Mouse (Mus musculus): ENCODE measurements around the gene Naa60. TPM values are rescaled to one million over a fixed set of nuclear protein-coding genes. Genes with fewer than 3 reads are reported as not detected.

Gene Naa60
- polyA plus RNA-seq (2015; fragmentation: Nextera tagmentation; extraction: Ambion mirVana), result 42.2 and 42.6 TPM in 2 replicates

DNA sequence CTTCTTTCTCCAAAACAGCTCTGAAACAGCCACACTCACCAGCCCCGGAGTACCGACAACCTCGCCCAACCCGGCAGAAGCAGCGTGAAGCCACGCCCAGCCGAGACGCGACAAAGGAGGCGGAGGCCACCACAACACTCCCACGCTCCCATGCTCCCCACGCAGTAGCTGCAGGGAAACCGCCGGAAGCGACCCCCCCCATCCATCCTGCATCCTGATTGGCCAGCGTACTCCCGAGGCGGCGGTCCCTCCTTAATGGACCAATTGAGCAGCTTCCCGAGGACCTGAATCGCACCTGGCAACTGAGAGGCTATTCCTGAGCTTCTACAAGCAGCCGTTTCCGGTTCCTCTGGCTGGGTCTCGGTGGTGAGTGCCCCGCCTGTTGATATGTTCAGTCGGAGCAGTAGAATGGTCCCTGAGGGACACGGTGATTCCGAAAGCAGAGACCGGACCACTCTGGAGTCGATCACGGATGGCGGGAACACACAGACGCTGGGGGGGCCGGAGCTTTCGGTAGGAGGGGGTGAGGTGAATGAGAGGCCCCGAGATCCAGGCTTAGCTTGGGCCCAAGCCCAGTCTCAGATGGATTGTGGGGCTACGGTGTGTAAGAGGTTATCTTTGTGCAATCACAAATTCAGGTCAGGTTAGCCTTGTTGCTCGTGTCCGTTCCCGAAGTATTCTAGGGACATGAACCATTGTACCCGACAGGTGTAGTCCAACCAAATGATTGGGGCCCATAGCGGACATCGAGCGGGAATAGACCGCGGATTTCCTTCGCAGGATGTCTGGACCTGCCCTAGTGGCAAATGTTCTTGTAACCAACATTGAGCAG is at the start of gene Naa60:
TSS of gene Naa60 (plus strand) at position 160 of the 832 bp plus-strand sequence.
- H3K4me3 ChIP-seq (ENCODE audit: low read depth, low read length), result peak within 1 kb of the TSS; percentile 63
- H3K27ac ChIP-seq (ENCODE audit: low read length), result peak within 1 kb of the TSS; percentile 66
- peaks cover 10% of the 10 kb centered on the region; the same call in 1 of the 2 replicates for H3K4me1 ChIP-seq (ENCODE audit: insufficient read depth, low read depth, low read length)
- ATAC-seq (peak; percentile 100), DNase-seq (ENCODE audit: low spot score) (peak; percentile 98)
- H3K27me3 ChIP-seq (replicated peaks; ENCODE audit: insufficient read depth, low read length), result no peaks in the 10 kb centered on the region
- TF ChIP-seq EP300 (IDR thresholded peaks at IDR 0.05) (peak; percentile 44; the same call in 1 of the 2 replicates), CTCF (IDR thresholded peaks at IDR 0.05) (no peak)
- H3K9me3 ChIP-seq (ENCODE audit: low read length), result no peaks in the 10 kb centered on the region
- peak within 1 kb of the TSS; percentile 86 for H3K4me2 ChIP-seq (replicated peaks; ENCODE audit: low read depth, low read length)
- 0 out of 2 replicates have a peak, but pooled peaks cover 4% of the 10 kb centered on the region for H3K36me3 ChIP-seq (ENCODE audit: insufficient read depth, low read length)
- H3K9ac ChIP-seq (replicated peaks; ENCODE audit: low read depth), result peak within 1 kb of the TSS; percentile 60
- 5% methylated on average over 47 of the region's 47 CpGs for WGBS

DNA sequence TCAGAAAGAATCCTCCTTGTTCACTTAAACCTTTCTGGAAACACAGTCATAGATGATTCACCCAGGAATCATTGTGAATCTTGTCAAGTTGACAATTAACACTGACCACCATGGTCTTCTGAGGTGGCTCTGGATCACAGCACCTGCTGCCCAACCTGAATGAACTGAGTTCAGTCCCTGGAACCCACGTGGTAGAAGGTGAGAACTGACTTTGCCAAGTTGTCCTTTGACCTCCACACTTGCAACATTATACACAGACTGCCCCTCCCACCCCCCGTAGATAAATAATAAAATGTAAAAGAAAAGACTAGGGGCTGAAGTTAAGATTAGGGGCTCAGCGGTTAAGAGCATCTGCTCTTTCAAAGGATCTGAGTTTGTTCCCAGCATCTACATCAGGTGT is 44.2 kb upstream of the Naa60 start:
- no peak for DNase-seq (ENCODE audit: low spot score)
- no peaks in the 10 kb centered on the region for H3K4me1 ChIP-seq (ENCODE audit: insufficient read depth, low read depth, low read length)
- H3K27me3 ChIP-seq (replicated peaks; ENCODE audit: insufficient read depth, low read length), result no peaks in the 10 kb centered on the region
- no peak overlapping the region for H3K27ac ChIP-seq (ENCODE audit: low read length)
- TF ChIP-seq CTCF (IDR thresholded peaks at IDR 0.05) (no peak), EP300 (IDR thresholded peaks at IDR 0.05) (no peak)
- H3K36me3 ChIP-seq (ENCODE audit: insufficient read depth, low read length), result no peaks in the 10 kb centered on the region
- H3K9ac ChIP-seq (replicated peaks; ENCODE audit: low read depth), result no peak overlapping the region
- WGBS, result 52% methylated on average over 3 of the region's 3 CpGs
- no peak overlapping the region for H3K4me2 ChIP-seq (replicated peaks; ENCODE audit: low read depth, low read length)
- H3K9me3 ChIP-seq (ENCODE audit: low read length), result no peaks in the 10 kb centered on the region
- no peak for ATAC-seq
- H3K4me3 ChIP-seq (ENCODE audit: low read depth, low read length), result no peak overlapping the region

DNA sequence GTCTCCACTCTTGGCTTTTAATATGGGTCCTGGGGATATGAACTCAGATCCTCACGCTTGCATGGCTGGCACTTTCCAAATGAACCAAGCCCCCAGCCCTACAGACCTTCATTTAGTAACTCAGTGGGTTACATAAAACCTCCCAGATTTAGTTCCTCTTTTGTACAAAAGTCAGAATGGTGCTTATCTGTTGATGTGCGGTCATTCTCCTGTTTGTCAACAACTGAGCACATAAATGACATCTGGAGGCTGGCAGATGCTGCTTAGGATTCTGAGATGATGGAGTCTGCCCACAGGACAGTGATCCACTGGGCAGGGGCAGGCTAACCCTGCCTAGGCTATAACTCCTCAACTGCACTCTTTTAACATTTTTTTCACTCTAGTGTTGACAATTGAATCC is 42.4 kb upstream of the Naa60 start:
- no peaks in the 10 kb centered on the region for H3K36me3 ChIP-seq (ENCODE audit: insufficient read depth, low read length)
- H3K4me2 ChIP-seq (replicated peaks; ENCODE audit: low read depth, low read length), result no peak overlapping the region
- H3K4me3 ChIP-seq (ENCODE audit: low read depth, low read length), result no peak overlapping the region
- TF ChIP-seq EP300 (IDR thresholded peaks at IDR 0.05) (no peak), CTCF (IDR thresholded peaks at IDR 0.05) (no peak)
- no peaks in the 10 kb centered on the region for H3K27me3 ChIP-seq (replicated peaks; ENCODE audit: insufficient read depth, low read length)
- H3K9me3 ChIP-seq (ENCODE audit: low read length), result no peaks in the 10 kb centered on the region
- WGBS, result 82% methylated on average over 2 of the region's 2 CpGs
- no peak for ATAC-seq
- H3K4me1 ChIP-seq (ENCODE audit: insufficient read depth, low read depth, low read length), result no peaks in the 10 kb centered on the region
- H3K9ac ChIP-seq (replicated peaks; ENCODE audit: low read depth), result no peak overlapping the region
- no peak overlapping the region for H3K27ac ChIP-seq (ENCODE audit: low read length)
- DNase-seq (ENCODE audit: low spot score), result no peak

DNA sequence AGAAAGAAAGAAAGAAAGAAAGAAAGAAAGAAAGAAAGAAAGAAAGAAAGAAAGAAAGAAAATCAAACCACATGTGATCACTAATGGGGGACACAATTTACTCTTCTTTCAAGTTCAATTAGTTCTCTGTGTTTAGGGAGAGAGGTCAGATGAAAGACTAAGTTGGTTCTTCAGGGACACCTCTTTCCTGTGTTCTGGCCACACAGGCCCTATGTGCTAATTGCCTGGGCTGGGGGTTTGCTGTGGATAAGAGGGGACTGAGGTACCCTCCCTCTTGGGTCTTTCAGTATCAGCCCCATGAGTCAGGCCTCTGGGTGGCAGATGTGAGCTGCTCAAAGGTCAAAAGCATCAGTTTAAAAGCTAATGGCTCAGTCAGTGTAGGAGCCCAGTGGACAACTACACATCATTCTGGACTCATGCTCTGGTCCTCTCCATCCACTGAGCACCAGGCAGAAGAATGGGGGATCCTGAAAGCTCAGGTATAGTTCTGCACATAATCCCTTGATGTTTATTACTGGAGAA is 41.5 kb upstream of the Naa60 start, which contains the start of gene Olfr15:
TSS of gene Olfr15 (plus strand) at position 291 of the 522 bp plus-strand sequence.
- ATAC-seq (no peak), DNase-seq (ENCODE audit: low spot score) (no peak)
- no peak within 1 kb of the TSS for H3K9ac ChIP-seq (replicated peaks; ENCODE audit: low read depth)
- H3K27me3 ChIP-seq (replicated peaks; ENCODE audit: insufficient read depth, low read length), result no peaks in the 10 kb centered on the region
- TF ChIP-seq EP300 (IDR thresholded peaks at IDR 0.05) (no peak), CTCF (IDR thresholded peaks at IDR 0.05) (peak; percentile 31)
- H3K9me3 ChIP-seq (ENCODE audit: low read length), result no peaks in the 10 kb centered on the region
- no peak within 1 kb of the TSS for H3K4me3 ChIP-seq (ENCODE audit: low read depth, low read length)
- H3K4me1 ChIP-seq (ENCODE audit: insufficient read depth, low read depth, low read length), result no peaks in the 10 kb centered on the region
- no peaks in the 10 kb centered on the region for H3K36me3 ChIP-seq (ENCODE audit: insufficient read depth, low read length)
- H3K4me2 ChIP-seq (replicated peaks; ENCODE audit: low read depth, low read length), result no peak within 1 kb of the TSS
- no peak within 1 kb of the TSS for H3K27ac ChIP-seq (ENCODE audit: low read length)

DNA sequence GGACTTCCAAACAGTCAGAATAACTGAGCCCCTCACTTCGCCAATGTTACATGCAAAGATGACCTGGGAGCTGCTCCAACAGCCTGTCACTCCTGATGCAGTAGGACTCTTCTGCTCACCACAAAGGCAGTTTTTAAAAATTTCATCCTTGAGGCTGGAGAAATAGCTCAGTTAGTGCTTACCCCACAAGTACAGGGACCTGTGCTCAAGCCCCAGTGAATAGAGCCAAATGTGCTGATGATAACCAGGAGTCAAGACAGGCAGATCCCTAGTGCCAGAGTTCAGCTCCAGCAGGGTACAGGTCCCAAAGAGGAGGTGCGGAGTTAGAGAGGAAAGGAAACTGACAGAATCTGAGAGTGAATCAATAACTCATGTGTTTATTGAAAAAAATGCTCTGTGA is 36.7 kb upstream of the Naa60 start:
- no peaks in the 10 kb centered on the region for H3K36me3 ChIP-seq (ENCODE audit: insufficient read depth, low read length)
- no peak overlapping the region for H3K27ac ChIP-seq (ENCODE audit: low read length)
- WGBS, result 58% methylated on average over 2 of the region's 2 CpGs
- H3K9me3 ChIP-seq (ENCODE audit: low read length), result no peaks in the 10 kb centered on the region
- TF ChIP-seq CTCF (IDR thresholded peaks at IDR 0.05), result no peak
- no peak for TF ChIP-seq EP300 (IDR thresholded peaks at IDR 0.05)
- H3K27me3 ChIP-seq (replicated peaks; ENCODE audit: insufficient read depth, low read length), result no peaks in the 10 kb centered on the region
- ATAC-seq (no peak), DNase-seq (ENCODE audit: low spot score) (no peak)
- H3K4me1 ChIP-seq (ENCODE audit: insufficient read depth, low read depth, low read length), result no peaks in the 10 kb centered on the region
- no peak overlapping the region for H3K4me3 ChIP-seq (ENCODE audit: low read depth, low read length)
- H3K4me2 ChIP-seq (replicated peaks; ENCODE audit: low read depth, low read length), result no peak overlapping the region
- no peak overlapping the region for H3K9ac ChIP-seq (replicated peaks; ENCODE audit: low read depth)

DNA sequence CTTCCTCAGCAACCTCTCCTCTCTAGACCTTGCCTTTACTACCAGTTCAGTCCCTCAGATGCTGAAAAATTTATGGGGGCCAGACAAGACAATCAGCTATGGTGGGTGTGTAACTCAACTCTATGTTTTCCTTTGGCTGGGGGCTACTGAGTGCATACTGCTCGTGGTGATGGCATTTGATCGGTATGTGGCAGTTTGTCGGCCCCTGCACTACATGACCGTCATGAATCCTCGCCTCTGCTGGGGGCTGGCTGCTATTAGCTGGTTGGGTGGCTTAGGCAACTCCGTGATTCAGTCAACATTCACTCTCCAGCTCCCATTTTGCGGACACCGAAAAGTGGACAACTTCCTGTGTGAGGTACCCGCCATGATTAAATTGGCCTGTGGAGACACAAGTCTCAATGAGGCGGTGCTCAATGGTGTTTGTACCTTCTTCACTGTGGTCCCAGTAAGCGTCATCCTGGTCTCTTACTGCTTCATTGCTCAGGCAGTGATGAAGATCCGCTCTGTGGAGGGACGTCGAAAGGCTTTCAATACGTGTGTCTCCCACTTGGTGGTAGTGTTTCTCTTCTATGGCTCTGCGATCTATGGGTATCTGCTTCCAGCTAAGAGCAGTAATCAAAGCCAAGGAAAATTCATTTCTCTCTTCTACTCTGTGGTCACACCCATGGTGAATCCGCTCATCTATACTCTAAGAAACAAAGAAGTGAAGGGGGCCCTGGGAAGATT is 32.9 kb upstream of the Naa60 start:
- Histone ChIP-seq H3K36me3 (ENCODE audit: insufficient read depth, low read length) (no peaks in the 10 kb centered on the region), H3K9me3 (ENCODE audit: low read length) (no peaks in the 10 kb centered on the region), H3K9ac (replicated peaks; ENCODE audit: low read depth) (no peak overlapping the region), H3K4me3 (ENCODE audit: low read depth, low read length) (no peak overlapping the region), H3K4me1 (ENCODE audit: insufficient read depth, low read depth, low read length) (no peaks in the 10 kb centered on the region), H3K27ac (ENCODE audit: low read length) (no peak overlapping the region), H3K27me3 (replicated peaks; ENCODE audit: insufficient read depth, low read length) (no peaks in the 10 kb centered on the region), H3K4me2 (replicated peaks; ENCODE audit: low read depth, low read length) (no peak overlapping the region)
- DNase-seq (ENCODE audit: low spot score), result peak; percentile 54
- ATAC-seq, result peak; percentile 52
- TF ChIP-seq EP300 (IDR thresholded peaks at IDR 0.05) (no peak), CTCF (IDR thresholded peaks at IDR 0.05) (peak; percentile 76)
- WGBS, result 52% methylated on average over 17 of the region's 17 CpGs
